Mouse (Mus musculus) layer of hippocampus, postnatal 10 days (tissue): Measurements from ENCODE around the gene Crym. TPM values are rescaled to one million over a fixed set of nuclear protein-coding genes. Genes with fewer than 3 reads are reported as not detected.

Experiments used
- DNase-seq, 2 experiments: peaks; one replicate each; pipeline ENCODE4 v3.0.0; 2021; ENCODE audit warnings: low spot score in 2 of 2
- total RNA-seq, 2 experiments: library from RNA; stranded (reverse); gene quantifications; 2 replicates each; pipeline ENCODE4 v1.2.3; 2021

Crym gene
- total RNA-seq, 2 experiments from 2014 or later: 629 to 700 TPM

DNA sequence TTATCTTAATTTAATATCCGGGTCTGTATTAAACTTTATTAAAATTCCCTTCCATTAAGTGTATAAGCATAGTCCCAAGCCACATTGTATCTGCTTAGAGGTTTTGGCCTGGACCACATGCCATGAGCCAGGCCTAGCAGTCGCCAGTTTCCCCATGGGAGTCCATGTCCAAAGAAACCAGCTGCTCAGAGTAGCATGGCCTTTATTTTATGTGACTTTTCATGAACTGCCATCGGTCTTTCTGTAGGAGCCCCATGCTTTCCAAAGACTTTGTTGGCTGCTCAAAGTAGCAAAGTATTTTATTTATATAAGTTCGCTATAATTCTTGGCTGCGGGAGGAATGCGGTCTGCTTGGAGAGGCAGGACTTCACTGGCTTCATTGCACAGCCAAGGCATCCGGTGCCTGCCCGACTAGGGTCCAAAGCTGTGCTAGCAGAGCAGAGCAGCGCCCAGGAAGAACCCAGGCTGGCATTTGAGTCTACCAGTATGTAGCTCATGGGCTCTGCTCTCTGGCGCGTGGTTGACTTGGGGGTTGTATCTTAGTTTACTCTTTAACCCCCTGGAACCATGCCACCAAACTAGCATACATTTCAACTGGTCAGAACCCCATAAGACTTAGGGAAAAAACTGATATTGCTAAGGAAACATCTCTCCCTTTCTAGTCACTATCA, 38.2 kb downstream of the Crym start:
- no peak for DNase-seq

DNA sequence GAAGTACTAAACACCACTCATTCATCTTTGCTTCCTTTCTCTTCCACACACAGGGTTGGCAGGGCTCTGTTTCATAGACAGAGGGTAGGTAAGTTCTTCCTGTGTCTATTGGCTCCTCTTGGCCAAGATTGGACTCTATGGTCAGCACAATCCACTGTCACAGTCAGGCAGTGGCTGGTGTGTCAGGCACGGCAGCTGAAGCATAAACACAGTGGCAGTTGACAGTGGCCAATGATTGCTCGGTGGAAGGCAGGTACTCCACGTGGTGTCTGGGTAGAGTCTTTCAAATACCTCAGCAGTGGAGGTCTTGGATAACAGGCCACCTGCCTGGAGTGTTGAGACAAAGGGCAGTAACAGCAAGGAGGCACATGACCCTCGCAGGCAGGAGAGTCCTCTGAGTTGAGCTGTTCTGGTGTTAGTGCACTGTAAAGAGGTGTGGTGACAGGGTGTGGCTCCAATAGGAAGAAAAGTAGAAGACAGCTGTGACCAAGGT, 43.7 kb downstream of the Crym start:
- no peak for DNase-seq

GRCm38 (mm10) chr7:120157575-120158061, 44.3 kb downstream of the Crym start:
- DNase-seq: no peak

DNA sequence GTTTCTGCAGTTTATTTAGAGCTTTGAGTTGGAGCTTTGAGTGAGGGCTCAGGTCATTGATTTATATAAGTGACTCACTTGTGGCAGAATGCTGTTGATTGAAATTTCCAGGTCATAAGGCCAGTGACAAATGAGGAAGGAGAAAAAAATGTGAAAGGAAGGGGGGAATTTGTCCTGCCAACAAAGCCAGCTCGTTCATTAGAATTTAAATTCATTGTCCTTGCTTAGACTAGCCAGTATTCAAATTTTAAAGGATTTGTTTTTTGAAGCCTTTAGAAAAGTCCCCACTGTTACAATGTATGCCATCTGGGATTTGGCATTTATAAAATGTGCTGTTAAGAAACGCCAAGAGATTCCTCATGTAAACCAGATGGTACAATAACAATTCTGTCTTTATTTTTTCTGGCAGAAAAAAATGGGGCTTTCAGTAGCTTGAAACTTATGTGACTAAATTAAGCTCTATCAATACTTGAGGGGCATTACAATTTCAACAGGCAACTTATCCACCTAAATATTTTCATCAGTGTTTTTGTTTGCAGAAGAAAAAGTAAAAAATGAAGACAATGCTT, 45.0 kb downstream of the Crym start:
- no peak for DNase-seq

DNA sequence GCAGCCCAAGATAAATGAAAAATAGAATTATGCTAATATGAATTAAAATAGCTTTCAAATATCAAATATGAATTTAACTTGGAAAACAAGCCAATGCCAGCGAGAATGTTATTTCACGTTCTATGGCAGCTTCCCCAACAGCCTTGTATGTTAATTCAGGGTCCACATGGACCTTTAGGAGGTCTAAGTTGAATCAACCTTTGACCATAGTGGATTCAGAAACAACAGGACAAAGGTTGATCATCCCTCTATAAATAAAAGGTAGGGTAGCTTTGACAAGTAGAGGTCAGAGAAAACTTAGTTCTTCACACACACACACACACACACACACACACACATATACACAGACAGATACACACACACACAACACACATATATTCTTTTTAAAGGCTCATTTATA, 51.0 kb downstream of the Crym start:
- no peak for DNase-seq

DNA sequence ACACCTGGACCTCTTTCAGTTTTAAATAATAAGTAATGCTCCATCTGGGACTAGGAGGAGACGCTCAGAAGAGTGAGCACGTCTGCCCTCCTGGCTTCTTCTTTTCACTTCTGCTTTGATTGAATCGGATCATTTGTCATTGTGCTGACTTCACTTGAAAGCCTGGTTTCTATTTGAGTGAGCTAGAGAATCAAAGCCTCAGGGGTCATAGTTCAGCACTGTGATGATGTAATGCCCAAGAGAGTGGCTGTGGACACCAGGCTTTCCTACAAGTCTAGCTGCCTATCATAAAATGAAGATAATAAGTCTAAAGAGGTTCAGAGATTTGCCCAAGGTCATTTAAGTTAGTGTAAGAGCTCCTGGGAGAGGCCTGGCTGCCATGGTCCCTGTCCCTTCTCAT, 51.7 kb downstream of the Crym start:
- no peak for DNase-seq

GRCm38 (mm10) chr7:120145191-120145590, 56.7 kb downstream of the Crym start, which contains the start of gene Zp2:
Zp2 (minus strand) TSS chr7:120145291.
- DNase-seq: no peak

DNA sequence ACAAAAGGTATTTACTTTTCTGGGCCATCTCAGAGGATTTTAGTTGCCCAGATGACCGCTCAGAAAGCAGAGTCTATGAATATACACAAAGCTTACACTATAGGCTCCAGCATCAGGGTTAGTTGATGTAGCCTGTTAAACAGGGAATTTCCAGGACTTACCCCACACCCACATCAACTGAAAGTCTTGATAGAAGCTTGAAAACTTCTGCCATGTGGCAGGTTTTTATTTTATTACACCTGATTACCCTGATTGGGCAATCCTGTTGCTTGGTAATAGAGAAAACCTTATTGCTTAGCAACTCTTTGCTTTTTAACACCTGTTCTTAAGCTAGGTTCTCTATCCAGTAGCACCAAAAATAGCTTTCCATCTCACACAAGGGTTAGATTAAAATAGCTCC, 59.2 kb downstream of the Crym start:
- no peak for DNase-seq

Other genes with a start within 250 kb of the Crym start
- under 1 TPM; 0.37 to 0.42 TPM for gene Dnah3, start 106.8 kb downstream of the Crym start, total RNA-seq
- gene Tmem159, start 99.8 kb downstream of the Crym start, total RNA-seq: 10 to 100 TPM; 16.8 to 17.4 TPM
- gene Zp2, start 56.8 kb downstream of the Crym start, total RNA-seq: under 1 TPM; 0.36 to 0.73 TPM
- gene Anks4b, start 28.3 kb downstream of the Crym start, total RNA-seq: under 1 TPM; 0.40 to 0.82 TPM
- gene Abca14, start 1.9 kb upstream of the Crym start, total RNA-seq: not detected
- under 1 TPM in 1 of 2 experiments, not detected in 1; 0.25 TPM for gene Abca15, start 126.6 kb upstream of the Crym start, total RNA-seq
- gene Abca16, start 207.5 kb upstream of the Crym start, total RNA-seq: not detected